Mouse (Mus musculus) liver, postnatal 0 days (tissue): ENCODE measurements around the gene Srsf6.

Source experiments
- CTCF ChIP-seq: sonication (generic); IDR thresholded peaks from 2 replicates; pipeline ENCODE4 v1.5.1; 2016; ENCODE audit warnings: antibody characterized with exemption, low read depth
- EP300 ChIP-seq: IDR thresholded peaks from 2 replicates; pipeline ENCODE4 v1.6.1; 2016; ENCODE audit warnings: antibody characterized with exemption, low read depth, mild to moderate bottlenecking

DNA sequence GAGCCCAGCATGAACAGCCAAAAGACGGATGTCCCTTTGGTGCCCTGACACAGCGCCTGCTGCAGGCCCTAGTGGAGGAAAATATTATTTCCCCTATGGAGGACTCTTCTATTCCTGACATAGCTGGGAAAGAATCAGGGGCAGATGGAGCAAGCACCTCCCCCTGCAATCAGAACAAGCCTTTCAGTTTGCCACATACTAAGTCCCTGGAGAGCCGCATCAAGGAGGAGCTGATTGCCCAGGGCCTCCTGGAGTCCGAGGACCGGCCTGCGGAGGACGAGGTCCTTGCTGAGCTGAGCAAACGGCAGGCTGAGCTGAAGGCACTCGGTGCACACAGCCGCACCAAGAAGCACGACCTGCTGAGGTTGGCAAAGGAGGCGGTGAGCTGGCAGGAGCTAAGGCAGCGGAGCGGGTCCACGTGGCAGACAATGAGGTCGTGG is 23.3 kb upstream of the Srsf6 start:
- TF ChIP-seq CTCF (no peak), EP300 (no peak)
